Mouse (Mus musculus) lung, postnatal 14 days (tissue): Measurements from ENCODE around the gene Usp6nl.

Source experiments
- DNase-seq: peaks from one replicate; pipeline ENCODE4 v3.0.0; 2021

Gene Usp6nl

GRCm38 (mm10) chr2:6423661-6424550 lies 101.4 kb downstream of the Usp6nl start:
- no peak for DNase-seq

GRCm38 (mm10) chr2:6424851-6425250 lies 102.4 kb downstream of the Usp6nl start:
- no peak for DNase-seq

DNA sequence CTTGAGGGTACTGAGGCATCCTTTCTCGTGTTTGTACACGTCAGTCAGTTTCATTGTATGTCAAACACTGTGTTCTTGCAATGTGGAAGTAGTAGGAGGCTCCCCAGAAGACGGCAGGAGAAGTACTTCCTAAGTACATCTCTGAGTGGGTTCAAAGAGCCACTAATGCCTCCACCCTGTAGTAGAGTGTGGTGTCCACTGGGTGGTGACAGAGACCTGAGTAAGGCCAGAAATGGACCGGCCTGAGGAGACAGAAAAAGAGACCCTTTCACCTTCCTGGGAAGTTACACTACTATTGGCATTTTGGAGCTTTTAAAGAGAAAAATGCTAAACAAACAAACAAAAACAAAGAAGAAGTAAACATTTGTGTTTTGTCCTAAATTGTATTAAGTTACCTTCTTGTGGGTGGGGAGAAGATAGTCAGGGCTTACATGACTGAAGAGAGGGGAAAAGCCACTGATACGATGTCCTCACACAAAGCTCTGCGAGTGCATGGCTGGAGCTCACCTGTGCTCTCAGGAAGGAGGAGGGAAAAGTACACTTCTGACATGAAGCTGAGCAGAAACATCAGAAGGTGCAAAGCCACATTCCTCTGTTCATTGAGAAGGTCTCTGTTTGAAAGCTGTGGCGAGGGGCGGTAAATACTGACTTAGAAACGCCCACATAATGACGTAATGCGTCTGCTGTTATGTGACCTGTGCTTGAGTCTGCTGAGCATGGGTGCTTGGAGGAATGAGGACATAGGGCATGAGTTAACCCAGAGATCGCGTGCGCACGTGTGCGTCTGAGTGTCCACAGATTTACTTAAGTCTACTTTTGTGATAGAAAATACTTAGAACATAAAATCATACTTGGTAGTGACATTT lies 113.9 kb downstream of the Usp6nl start:
- DNase-seq: peak; percentile 72

DNA sequence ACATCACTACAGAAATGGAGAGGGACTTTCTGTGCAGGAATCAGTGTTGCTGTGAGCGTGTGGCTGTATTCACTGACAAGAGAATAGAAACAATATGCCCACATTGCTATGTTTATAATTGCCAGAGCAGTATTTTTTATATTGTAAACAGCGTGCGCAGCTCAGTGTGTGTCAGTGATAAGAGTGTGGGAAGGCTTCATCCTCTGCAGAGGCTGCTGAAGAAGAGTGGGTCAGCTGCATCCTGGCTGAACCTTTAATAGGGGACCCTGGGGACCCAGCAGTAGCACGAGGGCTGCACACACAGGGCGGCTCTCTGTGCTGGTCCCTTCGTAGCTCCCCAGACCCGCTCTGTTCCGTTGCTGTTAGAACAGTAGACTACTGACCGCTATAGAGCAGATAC lies 119.2 kb downstream of the Usp6nl start:
- DNase-seq: no peak

DNA sequence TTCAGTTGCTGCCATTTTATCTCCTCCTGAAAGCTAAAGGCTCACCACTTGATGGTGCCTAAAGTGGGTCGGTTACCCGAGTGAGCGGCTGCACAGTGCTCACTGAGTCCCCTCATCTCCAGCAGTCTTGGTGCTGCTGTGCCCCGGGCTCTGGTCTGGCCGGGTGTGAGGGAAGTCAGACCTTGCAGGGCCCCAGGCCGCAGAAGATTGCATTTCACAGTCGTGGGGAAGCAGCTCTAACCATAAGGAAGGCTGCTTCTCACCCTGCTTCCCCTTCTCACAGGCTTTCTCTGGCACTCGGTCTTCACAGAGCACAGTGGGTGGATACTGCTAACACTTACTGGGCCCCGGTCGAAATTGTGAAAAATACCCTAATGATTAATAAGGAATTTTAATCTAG lies 119.8 kb downstream of the Usp6nl start:
- DNase-seq: no peak

- no peak for DNase-seq
Measured at GRCm38 (mm10) chr2:6444015-6444414, 121.5 kb downstream of the Usp6nl start.

GRCm38 (mm10) chr2:6444723-6445169 lies 122.3 kb downstream of the Usp6nl start:
- no peak for DNase-seq

DNA sequence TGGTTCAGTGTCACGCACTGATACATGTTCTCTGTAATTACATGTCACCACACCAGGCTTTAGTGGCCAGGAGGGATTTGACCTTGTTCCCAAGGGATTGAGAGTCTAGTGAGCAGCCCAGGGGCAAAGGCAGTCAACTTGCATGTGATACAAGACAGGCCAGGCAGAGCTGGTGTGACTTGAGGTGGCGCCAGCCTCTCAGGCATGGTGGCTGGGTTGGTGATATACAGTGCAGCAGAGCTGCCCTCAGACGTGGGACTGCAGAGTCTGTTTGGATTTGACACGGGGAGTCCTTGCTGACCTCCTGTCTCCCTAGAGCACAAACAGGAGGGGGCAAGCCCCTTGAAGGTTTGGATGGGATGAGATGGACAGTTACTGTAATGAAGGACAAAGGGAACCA lies 123.4 kb downstream of the Usp6nl start:
- no peak for DNase-seq

DNA sequence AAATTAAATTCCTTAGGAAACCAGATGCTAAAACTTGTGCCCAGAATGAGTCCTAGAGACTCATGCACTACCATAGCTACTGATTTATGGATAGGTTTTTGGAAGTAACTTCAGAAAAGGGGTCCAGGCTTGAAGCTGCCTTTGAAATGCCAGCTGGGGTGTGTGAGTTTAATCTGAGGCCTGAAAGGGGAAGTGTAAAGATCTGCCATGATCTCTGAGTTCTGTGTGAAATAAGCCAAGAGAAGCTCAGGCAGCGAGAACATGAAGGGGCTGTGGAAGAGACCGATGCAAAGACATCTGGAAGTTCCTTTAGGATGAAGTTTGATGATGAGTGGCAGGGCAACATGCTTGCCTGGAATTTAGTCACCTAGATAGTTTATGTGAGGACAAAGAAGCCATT lies 126.4 kb downstream of the Usp6nl start:
- no peak for DNase-seq

GRCm38 (mm10) chr2:6449656-6450055 lies 127.2 kb downstream of the Usp6nl start:
- DNase-seq: no peak

DNA sequence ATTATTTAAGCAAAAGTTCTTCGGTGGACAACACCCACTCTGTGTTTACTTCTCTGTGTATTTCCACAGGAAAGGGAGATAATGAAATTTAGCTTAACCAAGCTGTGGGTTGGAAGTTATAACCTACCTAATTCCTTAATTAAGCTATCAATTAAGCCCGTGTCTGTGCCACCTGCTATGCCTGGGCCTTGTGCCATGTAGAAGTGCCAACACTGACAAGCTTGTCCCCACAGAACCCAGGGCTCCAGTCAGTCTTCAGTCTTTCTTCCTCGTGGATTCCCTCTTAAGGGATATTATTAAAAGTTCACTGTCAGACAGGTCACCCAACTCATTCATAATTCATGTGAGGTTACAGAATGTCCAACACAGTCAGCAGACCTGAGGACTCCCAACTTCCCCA lies 128.1 kb downstream of the Usp6nl start:
- no peak for DNase-seq

DNA sequence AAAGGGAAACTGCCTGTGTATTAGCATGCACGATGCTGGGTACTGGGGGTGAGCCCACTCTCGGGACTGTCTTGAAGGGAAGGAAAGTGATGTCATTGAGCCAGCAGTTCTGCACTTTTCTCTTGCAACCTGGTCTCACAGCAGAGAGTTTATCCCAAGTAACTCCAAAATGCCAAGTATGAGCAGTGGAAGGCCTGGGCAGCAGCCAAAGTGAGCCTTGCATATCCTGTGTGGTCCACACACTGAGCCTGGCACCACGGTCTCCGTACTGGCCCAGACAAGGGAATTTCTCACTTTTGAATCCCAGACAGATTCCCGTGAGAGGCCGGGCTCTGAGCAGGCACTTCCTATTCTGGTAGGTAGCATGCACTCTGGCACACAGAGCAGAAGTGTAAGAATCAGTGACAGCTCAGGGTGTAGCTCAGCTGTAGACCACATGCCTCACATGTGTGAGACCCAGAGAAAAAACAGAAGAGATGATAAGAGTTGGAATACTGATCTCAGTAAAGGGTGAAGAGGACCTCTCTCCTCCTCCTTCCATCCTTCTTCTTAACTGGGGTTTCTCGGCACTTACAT lies 132.6 kb downstream of the Usp6nl start:
- DNase-seq: no peak

GRCm38 (mm10) chr2:6459282-6460047 lies 137.0 kb downstream of the Usp6nl start:
- DNase-seq: peak; percentile 72

DNA sequence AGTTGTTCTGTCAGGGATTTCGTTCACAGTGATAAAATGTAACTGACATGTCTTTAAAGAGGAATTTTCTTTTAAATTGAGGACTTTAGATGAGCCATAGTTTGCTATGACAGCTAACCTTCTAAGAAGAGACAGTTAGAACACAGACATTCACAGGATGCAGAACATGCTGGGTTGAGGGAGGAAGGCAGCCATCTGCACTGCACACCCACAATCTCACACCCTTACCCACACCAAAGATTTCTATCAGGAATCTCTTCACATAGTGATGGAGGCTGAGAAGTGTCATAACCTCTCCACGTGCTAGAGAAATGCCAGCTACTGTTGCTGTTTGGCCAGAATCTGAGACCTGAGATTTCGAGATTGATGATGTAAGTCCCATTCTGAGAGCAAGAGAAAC lies 139.8 kb downstream of the Usp6nl start:
- DNase-seq: no peak

GRCm38 (mm10) chr2:6463772-6464661 lies 141.6 kb downstream of the Usp6nl start:
- DNase-seq: peak; percentile 68

- no peak for DNase-seq
Measured at GRCm38 (mm10) chr2:6466396-6466795, 143.9 kb downstream of the Usp6nl start.

DNA sequence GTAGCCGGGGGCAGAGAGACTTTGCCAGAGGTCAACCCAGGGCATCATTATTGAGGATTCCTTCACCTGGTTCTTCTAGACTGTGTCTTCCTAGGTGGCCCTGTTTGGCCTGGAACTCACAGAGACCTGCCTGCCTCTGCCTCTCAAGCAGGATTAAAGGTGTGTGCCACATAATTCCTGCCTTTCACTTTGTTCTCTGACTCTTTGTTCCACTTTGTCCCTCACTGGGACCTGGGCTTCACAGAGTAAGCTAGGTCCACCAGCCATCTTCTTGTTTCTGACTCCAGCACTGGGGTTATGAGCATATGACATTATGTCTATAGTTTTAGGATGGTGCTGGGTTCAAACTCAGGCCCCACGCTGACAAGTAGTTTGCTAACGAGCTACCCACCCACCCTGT lies 144.9 kb downstream of the Usp6nl start:
- DNase-seq: no peak

DNA sequence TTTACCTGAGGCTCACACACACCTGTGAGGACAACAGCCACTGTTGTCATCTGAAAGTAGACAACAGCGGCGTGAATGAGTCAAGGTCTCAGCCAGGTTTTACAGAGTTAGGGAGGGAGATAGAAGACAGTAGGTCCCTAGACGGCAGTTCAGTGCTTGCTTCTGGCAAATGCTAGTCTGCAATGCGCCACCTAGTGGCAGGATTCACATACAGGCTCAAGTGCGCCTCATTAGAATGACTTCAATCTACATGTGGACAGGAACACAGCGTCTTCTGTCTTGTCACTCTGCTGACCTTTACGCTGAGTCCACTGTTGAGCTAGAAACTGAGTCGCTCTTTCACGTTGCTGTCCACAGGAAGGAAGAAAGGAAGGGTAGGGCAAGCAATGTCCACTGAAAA lies 146.7 kb downstream of the Usp6nl start:
- peak; percentile 89 for DNase-seq

DNA sequence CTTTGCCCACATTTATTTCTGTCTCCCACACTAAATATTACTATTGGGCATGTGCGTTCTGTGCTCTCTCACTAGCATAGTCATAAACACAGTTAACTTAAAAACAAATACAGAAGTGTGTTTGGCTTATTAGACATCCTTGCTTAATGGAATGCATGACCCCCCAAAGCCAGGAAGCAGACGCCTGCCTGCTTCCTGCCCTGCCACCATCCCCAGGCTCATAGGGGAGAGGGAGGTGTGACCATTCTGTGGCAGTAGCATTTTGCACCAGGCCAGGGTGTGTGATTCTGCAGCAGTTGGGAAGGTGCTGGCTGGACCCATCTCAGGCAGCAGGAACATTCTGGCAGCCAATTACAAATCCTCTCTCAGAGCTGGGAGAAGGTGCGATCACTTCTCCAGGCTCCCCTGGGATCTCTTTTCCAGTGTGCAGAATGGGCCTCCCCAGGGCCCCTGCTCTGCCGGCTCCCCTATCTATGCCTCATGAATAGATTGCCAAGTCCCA lies 148.7 kb downstream of the Usp6nl start:
- DNase-seq: no peak

DNA sequence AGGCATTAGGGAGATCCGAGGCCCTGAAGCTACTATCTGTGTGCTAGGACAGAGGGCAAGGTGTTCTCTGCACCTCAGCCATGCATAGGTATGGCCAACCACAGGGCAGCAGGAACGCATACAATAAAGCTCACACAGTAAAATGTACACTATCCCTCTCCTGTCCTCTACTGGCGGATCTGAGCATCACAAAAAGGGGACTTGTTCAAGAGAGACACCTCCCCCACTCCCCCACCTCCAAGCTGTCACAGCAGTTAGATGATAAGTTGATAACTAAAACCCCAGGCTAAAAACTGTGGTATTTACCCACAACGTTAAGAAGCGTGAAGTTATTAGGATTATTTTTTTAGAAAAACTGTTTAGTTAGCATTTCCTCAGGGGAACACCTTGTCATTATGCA lies 151.4 kb downstream of the Usp6nl start:
- DNase-seq: no peak

GRCm38 (mm10) chr2:6477884-6478283 lies 155.4 kb downstream of the Usp6nl start:
- DNase-seq: no peak
